Mouse (Mus musculus) kidney, postnatal 4 days (tissue): ENCODE results near the gene Tmem150c.

Source experiments
- DNase-seq, 2 experiments: peaks; one replicate each; pipeline ENCODE4 v3.0.0; 2021; ENCODE audit warnings: mixed read lengths in 2 of 2

Gene Tmem150c

GRCm38 (mm10) chr5:100166591-100167491 lies 7.2 kb upstream of the Tmem150c start:
- peak; percentile 80 to 82 for DNase-seq

GRCm38 (mm10) chr5:100163368-100163767 lies 3.8 kb upstream of the Tmem150c start:
- peak in 1 of 2 experiments; percentile 29 for DNase-seq

GRCm38 (mm10) chr5:100162857-100163256 lies 3.2 kb upstream of the Tmem150c start:
- no peak for DNase-seq

GRCm38 (mm10) chr5:100162053-100162452 lies 2.4 kb upstream of the Tmem150c start:
- no peak for DNase-seq

GRCm38 (mm10) chr5:100158791-100159637 lies 594 bp downstream of the Tmem150c start:
- DNase-seq, result peak; percentile 61 to 75

- DNase-seq, result peak; percentile 33 to 51
These were observed 1.3 kb downstream of the Tmem150c start for GRCm38 (mm10) chr5:100158301-100158700.

- DNase-seq, result no peak
These were observed 4.0 kb downstream of the Tmem150c start for GRCm38 (mm10) chr5:100155646-100156045.

- peak; percentile 41 to 51 for DNase-seq
These were observed 9.6 kb downstream of the Tmem150c start for GRCm38 (mm10) chr5:100149967-100150366.

- DNase-seq, result no peak
These were observed 14.8 kb downstream of the Tmem150c start for GRCm38 (mm10) chr5:100144836-100145235.

GRCm38 (mm10) chr5:100127283-100127682 lies 32.3 kb downstream of the Tmem150c start:
- peak; percentile 63 to 70 for DNase-seq

GRCm38 (mm10) chr5:100125409-100126123 lies 34.0 kb downstream of the Tmem150c start:
- peak in 1 of 2 experiments; percentile 8 for DNase-seq

- DNase-seq, result peak in 1 of 2 experiments; percentile 39
These were observed 35.1 kb downstream of the Tmem150c start for GRCm38 (mm10) chr5:100124530-100124929.

GRCm38 (mm10) chr5:100123283-100123682 lies 36.3 kb downstream of the Tmem150c start:
- no peak for DNase-seq

- DNase-seq, result no peak
These were observed 38.4 kb downstream of the Tmem150c start for GRCm38 (mm10) chr5:100121170-100121569.

GRCm38 (mm10) chr5:100120711-100121141 lies 38.9 kb downstream of the Tmem150c start:
- DNase-seq, result peak in 1 of 2 experiments; percentile 37

- DNase-seq, result no peak
These were observed 40.3 kb downstream of the Tmem150c start for GRCm38 (mm10) chr5:100119331-100119730.

GRCm38 (mm10) chr5:100113403-100113802 lies 46.2 kb downstream of the Tmem150c start:
- DNase-seq, result no peak

- no peak for DNase-seq
These were observed 49.0 kb downstream of the Tmem150c start for GRCm38 (mm10) chr5:100110581-100110980.

- peak; percentile 63 to 71 for DNase-seq
These were observed 49.9 kb downstream of the Tmem150c start for GRCm38 (mm10) chr5:100109543-100110282.

GRCm38 (mm10) chr5:100108866-100109265 lies 50.7 kb downstream of the Tmem150c start:
- DNase-seq, result no peak

GRCm38 (mm10) chr5:100102395-100102794 lies 57.2 kb downstream of the Tmem150c start:
- no peak for DNase-seq

GRCm38 (mm10) chr5:100097967-100098366 lies 61.6 kb downstream of the Tmem150c start:
- DNase-seq, result no peak
